Mouse (Mus musculus): ENCODE measurements at regions not wholly inside any gene's neighbourhood (a gene's known extent, or its start where the extent isn't known, plus 50 kb on each side); places are given as distances from the start of the nearest gene placed in this dataset.

- H3K9ac ChIP-seq (replicated peaks; ENCODE audit: low read length), result no peak overlapping the region
- no peaks in the 10 kb centered on the region for H3K9me3 ChIP-seq (ENCODE audit: control insufficient read depth, low read length)
- ATAC-seq (ENCODE audit: low FRiP score, low TSS enrichment) (peak; percentile 60; the same call in 1 of the 2 replicates), DNase-seq (peak; percentile 33)
- H3K36me3 ChIP-seq (ENCODE audit: control insufficient read depth, insufficient read depth, low read length), result no peaks in the 10 kb centered on the region
- H3K4me1 ChIP-seq (ENCODE audit: control insufficient read depth, insufficient read depth, low read length), result peaks cover 17% of the 10 kb centered on the region; the same call in 1 of the 2 replicates
- no peak overlapping the region for H3K27ac ChIP-seq (replicated peaks; ENCODE audit: low read depth, low read length)
- no peak overlapping the region for H3K4me2 ChIP-seq (ENCODE audit: low read length)
- no peak overlapping the region for H3K4me3 ChIP-seq (replicated peaks; ENCODE audit: low read depth, low read length)
- whole genome bisulfite sequencing, result 75% methylated on average over 1 of the region's 1 CpGs
- H3K27me3 ChIP-seq (ENCODE audit: control insufficient read depth, insufficient read depth, low read length), result no peaks in the 10 kb centered on the region
Observed at GRCm38 (mm10) chr7:119333102-119333501, 126.0 kb downstream of the Gp2 start.

GRCm38 (mm10) chr7:119330460-119331109, 128.5 kb downstream of the Gp2 start:
- Histone ChIP-seq H3K27me3 (ENCODE audit: control insufficient read depth, insufficient read depth, low read length) (no peaks in the 10 kb centered on the region), H3K9ac (replicated peaks; ENCODE audit: low read length) (no peak overlapping the region), H3K36me3 (ENCODE audit: control insufficient read depth, insufficient read depth, low read length) (no peaks in the 10 kb centered on the region), H3K9me3 (ENCODE audit: control insufficient read depth, low read length) (no peaks in the 10 kb centered on the region), H3K27ac (replicated peaks; ENCODE audit: low read depth, low read length) (peak overlapping the region; percentile 32), H3K4me1 (ENCODE audit: control insufficient read depth, insufficient read depth, low read length) (peaks cover 17% of the 10 kb centered on the region; the same call in 1 of the 2 replicates), H3K4me3 (replicated peaks; ENCODE audit: low read depth, low read length) (no peak overlapping the region), H3K4me2 (ENCODE audit: low read length) (no peak overlapping the region)
- WGBS, result under 1% methylated on average over 5 of the region's 5 CpGs
- peak; percentile 40; the same call in 1 of the 2 replicates for ATAC-seq (ENCODE audit: low FRiP score, low TSS enrichment)
- DNase-seq, result peak; percentile 63

- no peaks in the 10 kb centered on the region for H3K4me1 ChIP-seq (ENCODE audit: control insufficient read depth, insufficient read depth, low read length)
- no peaks in the 10 kb centered on the region for H3K36me3 ChIP-seq (ENCODE audit: control insufficient read depth, insufficient read depth, low read length)
- no peak overlapping the region for H3K27ac ChIP-seq (replicated peaks; ENCODE audit: low read depth, low read length)
- ATAC-seq (ENCODE audit: low FRiP score, low TSS enrichment) (no peak), DNase-seq (no peak)
- 85% methylated on average over 4 of the region's 4 CpGs for WGBS
- no peaks in the 10 kb centered on the region for H3K27me3 ChIP-seq (ENCODE audit: control insufficient read depth, insufficient read depth, low read length)
- H3K4me3 ChIP-seq (replicated peaks; ENCODE audit: low read depth, low read length), result no peak overlapping the region
- H3K9me3 ChIP-seq (ENCODE audit: control insufficient read depth, low read length), result no peaks in the 10 kb centered on the region
- no peak overlapping the region for H3K9ac ChIP-seq (replicated peaks; ENCODE audit: low read length)
- H3K4me2 ChIP-seq (ENCODE audit: low read length), result no peak overlapping the region
Observed at GRCm38 (mm10) chr7:119296307-119296706, 111.9 kb upstream of the Gpr139 start.

GRCm38 (mm10) chr7:119291442-119291841, 107.0 kb upstream of the Gpr139 start:
- WGBS, result 78% methylated on average over 2 of the region's 2 CpGs
- no peak overlapping the region for H3K27ac ChIP-seq (replicated peaks; ENCODE audit: low read depth, low read length)
- DNase-seq (no peak), ATAC-seq (ENCODE audit: low FRiP score, low TSS enrichment) (no peak)
- H3K36me3 ChIP-seq (ENCODE audit: control insufficient read depth, insufficient read depth, low read length), result no peaks in the 10 kb centered on the region
- no peak overlapping the region for H3K4me3 ChIP-seq (replicated peaks; ENCODE audit: low read depth, low read length)
- H3K4me1 ChIP-seq (ENCODE audit: control insufficient read depth, insufficient read depth, low read length), result no peaks in the 10 kb centered on the region
- no peak overlapping the region for H3K4me2 ChIP-seq (ENCODE audit: low read length)
- H3K27me3 ChIP-seq (ENCODE audit: control insufficient read depth, insufficient read depth, low read length), result no peaks in the 10 kb centered on the region
- no peak overlapping the region for H3K9ac ChIP-seq (replicated peaks; ENCODE audit: low read length)
- H3K9me3 ChIP-seq (ENCODE audit: control insufficient read depth, low read length), result no peaks in the 10 kb centered on the region

- DNase-seq (peak; percentile 20), ATAC-seq (ENCODE audit: low FRiP score, low TSS enrichment) (no peak)
- no peaks in the 10 kb centered on the region for H3K4me1 ChIP-seq (ENCODE audit: control insufficient read depth, insufficient read depth, low read length)
- H3K27me3 ChIP-seq (ENCODE audit: control insufficient read depth, insufficient read depth, low read length), result no peaks in the 10 kb centered on the region
- no peaks in the 10 kb centered on the region for H3K36me3 ChIP-seq (ENCODE audit: control insufficient read depth, insufficient read depth, low read length)
- H3K9me3 ChIP-seq (ENCODE audit: control insufficient read depth, low read length), result no peaks in the 10 kb centered on the region
- no peak overlapping the region for H3K4me3 ChIP-seq (replicated peaks; ENCODE audit: low read depth, low read length)
- no peak overlapping the region for H3K4me2 ChIP-seq (ENCODE audit: low read length)
- H3K27ac ChIP-seq (replicated peaks; ENCODE audit: low read depth, low read length), result no peak overlapping the region
- no peak overlapping the region for H3K9ac ChIP-seq (replicated peaks; ENCODE audit: low read length)
- WGBS, result 85% methylated on average over 5 of the region's 5 CpGs
Observed at GRCm38 (mm10) chr7:119285290-119285689, 100.9 kb upstream of the Gpr139 start.

- H3K9me3 ChIP-seq (ENCODE audit: control insufficient read depth, low read length), result no peaks in the 10 kb centered on the region
- no peaks in the 10 kb centered on the region for H3K4me1 ChIP-seq (ENCODE audit: control insufficient read depth, insufficient read depth, low read length)
- no peak overlapping the region for H3K4me3 ChIP-seq (replicated peaks; ENCODE audit: low read depth, low read length)
- no peaks in the 10 kb centered on the region for H3K36me3 ChIP-seq (ENCODE audit: control insufficient read depth, insufficient read depth, low read length)
- H3K27ac ChIP-seq (replicated peaks; ENCODE audit: low read depth, low read length), result no peak overlapping the region
- ATAC-seq (ENCODE audit: low FRiP score, low TSS enrichment) (no peak), DNase-seq (no peak)
- no peak overlapping the region for H3K4me2 ChIP-seq (ENCODE audit: low read length)
- H3K27me3 ChIP-seq (ENCODE audit: control insufficient read depth, insufficient read depth, low read length), result no peaks in the 10 kb centered on the region
- no peak overlapping the region for H3K9ac ChIP-seq (replicated peaks; ENCODE audit: low read length)
- WGBS, result 78% methylated on average over 3 of the region's 3 CpGs
Observed at GRCm38 (mm10) chr7:119279896-119280661, 95.7 kb upstream of the Gpr139 start.

GRCm38 (mm10) chr7:119272621-119273020, 88.2 kb upstream of the Gpr139 start:
- H3K27ac ChIP-seq (replicated peaks; ENCODE audit: low read depth, low read length), result no peak overlapping the region
- no peaks in the 10 kb centered on the region for H3K27me3 ChIP-seq (ENCODE audit: control insufficient read depth, insufficient read depth, low read length)
- H3K4me2 ChIP-seq (ENCODE audit: low read length), result no peak overlapping the region
- H3K4me3 ChIP-seq (replicated peaks; ENCODE audit: low read depth, low read length), result no peak overlapping the region
- H3K36me3 ChIP-seq (ENCODE audit: control insufficient read depth, insufficient read depth, low read length), result no peaks in the 10 kb centered on the region
- H3K9me3 ChIP-seq (ENCODE audit: control insufficient read depth, low read length), result no peaks in the 10 kb centered on the region
- DNase-seq, result no peak
- no peak for ATAC-seq (ENCODE audit: low FRiP score, low TSS enrichment)
- H3K4me1 ChIP-seq (ENCODE audit: control insufficient read depth, insufficient read depth, low read length), result no peaks in the 10 kb centered on the region
- WGBS, result 82% methylated on average over 3 of the region's 3 CpGs
- no peak overlapping the region for H3K9ac ChIP-seq (replicated peaks; ENCODE audit: low read length)

GRCm38 (mm10) chr7:119271427-119271826, 87.0 kb upstream of the Gpr139 start:
- no peak overlapping the region for H3K9ac ChIP-seq (replicated peaks; ENCODE audit: low read length)
- H3K36me3 ChIP-seq (ENCODE audit: control insufficient read depth, insufficient read depth, low read length), result no peaks in the 10 kb centered on the region
- ATAC-seq (ENCODE audit: low FRiP score, low TSS enrichment) (no peak), DNase-seq (no peak)
- 0 out of 2 replicates have a peak overlapping the region, but pooled peaks have one; percentile 13 for H3K27ac ChIP-seq (replicated peaks; ENCODE audit: low read depth, low read length)
- H3K27me3 ChIP-seq (ENCODE audit: control insufficient read depth, insufficient read depth, low read length), result no peaks in the 10 kb centered on the region
- WGBS, result 94% methylated on average over 1 of the region's 1 CpGs
- no peaks in the 10 kb centered on the region for H3K4me1 ChIP-seq (ENCODE audit: control insufficient read depth, insufficient read depth, low read length)
- no peak overlapping the region for H3K4me3 ChIP-seq (replicated peaks; ENCODE audit: low read depth, low read length)
- H3K4me2 ChIP-seq (ENCODE audit: low read length), result no peak overlapping the region
- H3K9me3 ChIP-seq (ENCODE audit: control insufficient read depth, low read length), result no peaks in the 10 kb centered on the region
